12 mouse cellular contexts compared by ENCODE assay signal in the genomic region with DNA sequence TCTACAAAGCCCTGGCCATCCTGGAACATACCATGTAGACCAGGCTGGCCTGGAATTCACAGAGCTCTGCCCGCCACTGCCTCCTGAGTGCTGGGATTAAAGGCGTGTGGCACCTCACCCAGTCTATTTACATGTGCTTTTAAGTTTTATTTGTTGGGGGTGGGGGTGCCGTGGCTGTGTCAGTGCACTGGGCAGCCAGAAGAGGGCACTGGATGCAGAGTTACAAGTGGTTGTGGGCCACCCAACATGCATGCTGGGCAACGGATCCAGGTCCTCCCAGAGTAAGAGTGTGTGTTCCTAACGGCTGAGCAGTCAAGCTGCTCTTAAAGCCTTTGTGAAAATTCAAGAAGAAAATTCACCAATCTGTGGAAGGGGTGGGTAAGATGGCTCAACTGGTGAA. TPM values are rescaled to one million over a fixed set of nuclear protein-coding genes. Genes with fewer than 3 reads are reported as not detected.
DNase-seq lines count a peak whose midpoint lies in the region; ATAC-seq and TF ChIP-seq lines count a peak whose summit lies in the region.
"Had no signal": no experiment of that assay in that cellular context is flagged by ENCODE, and none has a peak within 500 bp of the region (broad histone marks: within the 10 kb centered on the region; RNA-seq: fewer than 3 reads in every experiment).

No protein-coding gene starts in this region.

- no peak for ATAC-seq in kidney, postnatal 0 days (replicated peaks; ENCODE audit: low FRiP score, low read depth)
- no peak for ATAC-seq in frontal cortex, adult (ENCODE audit: low TSS enrichment)
- ATAC-seq in hindbrain, embryonic 16.5 days: no peak

- no peaks in the 10 kb centered on the region for H3K27me3 ChIP-seq in kidney, postnatal 0 days (ENCODE audit: insufficient read depth, low read length)
- H3K27me3 ChIP-seq in hindbrain, embryonic 16.5 days (replicated peaks; ENCODE audit: control insufficient read depth, insufficient read depth, low read length): no peaks in the 10 kb centered on the region
- H3K27me3 ChIP-seq: limb, embryonic 15.5 days; neural tube, embryonic 13.5 days had no signal

- DNase-seq in kidney, postnatal 0 days (ENCODE audit: low spot score): no peak
- DNase-seq in kidney, postnatal 10 days: no peak
- peak; percentile 3 for DNase-seq in 3T3-L1 (ENCODE audit: low read depth, low spot score)
- DNase-seq in CD4-positive, CD25-positive, alpha-beta regulatory T cell, adult 2 months (ENCODE audit: low read depth, low spot score): peak; percentile 43
- DNase-seq in brain, embryonic 14.5 days (ENCODE audit: low read depth): no peak
- DNase-seq: cerebellum, adult 9-10 months; gastrocnemius, postnatal 14 days had no signal

- WGBS in kidney, postnatal 0 days: 68% methylated on average over 5 of the region's 5 CpGs
- 67% methylated on average over 5 of the region's 5 CpGs for WGBS in hindbrain, embryonic 16.5 days

- no peaks in the 10 kb centered on the region for H3K36me3 ChIP-seq in kidney, postnatal 0 days (ENCODE audit: insufficient read depth, low read length)
- no peaks in the 10 kb centered on the region for H3K36me3 ChIP-seq in hindbrain, embryonic 16.5 days (ENCODE audit: control insufficient read depth, insufficient read depth, low read length)
- H3K36me3 ChIP-seq: limb, embryonic 15.5 days; midbrain, embryonic 10.5 days; neural tube, embryonic 13.5 days had no signal

- no peak for TF ChIP-seq POLR2A in brain, embryonic 14.5 days (IDR thresholded peaks at IDR 0.05; ENCODE audit: borderline replicate concordance, extremely low read depth, insufficient read depth, insufficient read length, poor library complexity, severe bottlenecking)

- peak; percentile 32; the same call in 1 of the 2 replicates for TF ChIP-seq CTCF in kidney, postnatal 0 days (IDR thresholded peaks at IDR 0.05; ENCODE audit: low read depth)
- peak; percentile 14; the same call in 1 of the 2 replicates for TF ChIP-seq CTCF in brain, embryonic 14.5 days (IDR thresholded peaks at IDR 0.05; ENCODE audit: borderline replicate concordance, extremely low read depth, insufficient read depth, insufficient read length)

- no peaks in the 10 kb centered on the region for H3K9me3 ChIP-seq in kidney, postnatal 0 days (replicated peaks; ENCODE audit: low read length)
- no peaks in the 10 kb centered on the region for H3K9me3 ChIP-seq in hindbrain, embryonic 16.5 days (ENCODE audit: control insufficient read depth, low read length)
- H3K9me3 ChIP-seq: limb, embryonic 15.5 days; midbrain, embryonic 10.5 days; neural tube, embryonic 13.5 days had no signal

- H3K9ac ChIP-seq in kidney, postnatal 0 days (ENCODE audit: low read depth, low read length): no peak overlapping the region
- H3K9ac ChIP-seq in hindbrain, embryonic 16.5 days (ENCODE audit: low read depth, low read length): no peak overlapping the region
- H3K9ac ChIP-seq: limb, embryonic 15.5 days; neural tube, embryonic 13.5 days had no signal

- H3K4me1 ChIP-seq in kidney, postnatal 0 days (replicated peaks; ENCODE audit: insufficient read depth, low read length): no peaks in the 10 kb centered on the region
- peaks cover 2% of the 10 kb centered on the region; the same call in 1 of the 2 replicates for H3K4me1 ChIP-seq in hindbrain, embryonic 16.5 days (ENCODE audit: control insufficient read depth, insufficient read depth, low read depth, low read length)

- H3K27ac ChIP-seq in kidney, postnatal 0 days: no peak overlapping the region
- H3K27ac ChIP-seq in hindbrain, embryonic 16.5 days (ENCODE audit: low read depth, low read length): no peak overlapping the region
- H3K27ac ChIP-seq: limb, embryonic 15.5 days; midbrain, embryonic 10.5 days; neural tube, embryonic 13.5 days had no signal

- no peak overlapping the region for H3K4me2 ChIP-seq in kidney, postnatal 0 days (ENCODE audit: low read length)
- H3K4me2 ChIP-seq in hindbrain, embryonic 16.5 days (ENCODE audit: low read length): no peak overlapping the region
- H3K4me2 ChIP-seq: limb, embryonic 15.5 days; neural tube, embryonic 13.5 days had no signal

- no peak overlapping the region for H3K4me3 ChIP-seq in kidney, postnatal 0 days (replicated peaks; ENCODE audit: low read depth, low read length)
- no peak overlapping the region for H3K4me3 ChIP-seq in hindbrain, embryonic 16.5 days (ENCODE audit: low read length)
- H3K4me3 ChIP-seq: limb, embryonic 15.5 days; midbrain, embryonic 10.5 days; neural tube, embryonic 13.5 days had no signal

RNA-seq across cellular contexts. Expression of gene Gpatch1, which starts 50.4 kb away (rescaled TPM):
- polyA plus RNA-seq in kidney, postnatal 0 days (2015; fragmentation: Nextera tagmentation; extraction: Ambion mirVana): 17.0 and 17.6 TPM in 2 replicates
- polyA plus RNA-seq in brain, embryonic 14.5 days (2012; rRNA removed): 14.6 and 14.8 TPM in 2 replicates
- 17.5 and 20.8 TPM in 2 replicates for polyA plus RNA-seq in hindbrain, embryonic 16.5 days (2015; fragmentation: Nextera tagmentation; extraction: Ambion mirVana)

RNA-seq across cellular contexts. Expression of gene Lrp3, which starts 52.5 kb away (rescaled TPM):
- 3.7 and 4.1 TPM in 2 replicates for polyA plus RNA-seq in kidney, postnatal 0 days (2015; fragmentation: Nextera tagmentation; extraction: Ambion mirVana)
- polyA plus RNA-seq in brain, embryonic 14.5 days (2012; rRNA removed): 94.2 and 106 TPM in 2 replicates
- polyA plus RNA-seq in hindbrain, embryonic 16.5 days (2015; fragmentation: Nextera tagmentation; extraction: Ambion mirVana): 25.1 and 25.5 TPM in 2 replicates

Comparison
In these comparisons a context has a peak if more than half of its experiments do, and no peak if none do; other contexts are left out.
1. DNase-seq: peak in 3T3-L1 (single experiment) and CD4-positive, CD25-positive, alpha-beta regulatory T cell, adult 2 months (single experiment); none in kidney, postnatal 0 days (single experiment), kidney, postnatal 10 days (single experiment) and brain, embryonic 14.5 days (single experiment).